Mouse (Mus musculus): ENCODE results near the gene Bcl9l. TPM values are rescaled to one million over a fixed set of nuclear protein-coding genes. Genes with fewer than 3 reads are reported as not detected.

Gene Bcl9l
- polyA plus RNA-seq, 1 experiment from 2014 or later = 2.0 TPM

- peaks cover 47% of the 10 kb centered on the region for H3K4me1 ChIP-seq (ENCODE audit: insufficient read depth)
- no peak for TF ChIP-seq EP300 (IDR thresholded peaks at IDR 0.05; ENCODE audit: low read depth)
- TF ChIP-seq CTCF (IDR thresholded peaks at IDR 0.05; ENCODE audit: low read depth) = peak; percentile 94
- H3K27ac ChIP-seq (ENCODE audit: low read depth) = peak overlapping the region; percentile 72
- H3K27me3 ChIP-seq (ENCODE audit: insufficient read depth, low read length) = peaks cover 12% of the 10 kb centered on the region; the same call in 1 of the 2 replicates
- H3K36me3 ChIP-seq (replicated peaks; ENCODE audit: insufficient read depth, low read length) = no peaks in the 10 kb centered on the region
- WGBS (ENCODE audit: insufficient replicate concordance) = under 1% methylated on average over 26 of the region's 26 CpGs
- DNase-seq (peak; percentile 78), ATAC-seq (peak; percentile 74)
- H3K9me3 ChIP-seq (ENCODE audit: low read length) = no peaks in the 10 kb centered on the region
- peak overlapping the region; percentile 87 for H3K4me2 ChIP-seq (ENCODE audit: low read depth, low read length)
- H3K4me3 ChIP-seq (ENCODE audit: low read depth, low read length) = peak overlapping the region; percentile 57
- H3K9ac ChIP-seq (replicated peaks) = no peak overlapping the region
Observed at GRCm38 (mm10) chr9:44479628-44480428, 2.8 kb upstream of the Bcl9l start.

- no peak overlapping the region for H3K9ac ChIP-seq (replicated peaks)
- peak overlapping the region; percentile 70 for H3K4me3 ChIP-seq (ENCODE audit: low read depth, low read length)
- TF ChIP-seq CTCF (IDR thresholded peaks at IDR 0.05; ENCODE audit: low read depth) = no peak
- TF ChIP-seq EP300 (IDR thresholded peaks at IDR 0.05; ENCODE audit: low read depth) = no peak
- no peaks in the 10 kb centered on the region for H3K9me3 ChIP-seq (ENCODE audit: low read length)
- peak overlapping the region; percentile 92 for H3K4me2 ChIP-seq (ENCODE audit: low read depth, low read length)
- peaks cover 12% of the 10 kb centered on the region; the same call in 1 of the 2 replicates for H3K27me3 ChIP-seq (ENCODE audit: insufficient read depth, low read length)
- H3K27ac ChIP-seq (ENCODE audit: low read depth) = 0 out of 2 replicates have a peak overlapping the region, but pooled peaks have one; percentile 80
- WGBS (ENCODE audit: insufficient replicate concordance) = 14% methylated on average over 3 of the region's 3 CpGs
- no peak for ATAC-seq
- no peaks in the 10 kb centered on the region for H3K36me3 ChIP-seq (replicated peaks; ENCODE audit: insufficient read depth, low read length)
- peaks cover 64% of the 10 kb centered on the region for H3K4me1 ChIP-seq (ENCODE audit: insufficient read depth)
- no peak for DNase-seq
Observed at GRCm38 (mm10) chr9:44482112-44482511, 513 bp upstream of the Bcl9l start.

- Histone ChIP-seq H3K4me2 (ENCODE audit: low read depth, low read length) (peak overlapping the region; percentile 92), H3K27ac (ENCODE audit: low read depth) (peak overlapping the region; percentile 80), H3K36me3 (replicated peaks; ENCODE audit: insufficient read depth, low read length) (no peaks in the 10 kb centered on the region), H3K4me1 (ENCODE audit: insufficient read depth) (peaks cover 61% of the 10 kb centered on the region), H3K27me3 (ENCODE audit: insufficient read depth, low read length) (peaks cover 12% of the 10 kb centered on the region; the same call in 1 of the 2 replicates), H3K9me3 (ENCODE audit: low read length) (no peaks in the 10 kb centered on the region), H3K9ac (replicated peaks) (peak overlapping the region; percentile 85), H3K4me3 (ENCODE audit: low read depth, low read length) (peak overlapping the region; percentile 70)
- under 1% methylated on average over 38 of the region's 39 CpGs for WGBS (ENCODE audit: insufficient replicate concordance)
- TF ChIP-seq CTCF (IDR thresholded peaks at IDR 0.05; ENCODE audit: low read depth) = no peak
- TF ChIP-seq EP300 (IDR thresholded peaks at IDR 0.05; ENCODE audit: low read depth) = no peak
- ATAC-seq (no peak), DNase-seq (no peak)
Observed at GRCm38 (mm10) chr9:44483041-44483509, 450 bp downstream of the Bcl9l start.

- H3K27ac ChIP-seq (ENCODE audit: low read depth) = peak overlapping the region; percentile 80
- under 1% methylated on average over 12 of the region's 12 CpGs for WGBS (ENCODE audit: insufficient replicate concordance)
- H3K4me3 ChIP-seq (ENCODE audit: low read depth, low read length) = peak overlapping the region; percentile 70
- no peaks in the 10 kb centered on the region for H3K36me3 ChIP-seq (replicated peaks; ENCODE audit: insufficient read depth, low read length)
- peak overlapping the region; percentile 92 for H3K4me2 ChIP-seq (ENCODE audit: low read depth, low read length)
- H3K9ac ChIP-seq (replicated peaks) = peak overlapping the region; percentile 85
- H3K4me1 ChIP-seq (ENCODE audit: insufficient read depth) = peaks cover 61% of the 10 kb centered on the region
- DNase-seq (peak; percentile 50), ATAC-seq (peak; percentile 20; the same call in 1 of the 2 replicates)
- TF ChIP-seq CTCF (IDR thresholded peaks at IDR 0.05; ENCODE audit: low read depth) (no peak), EP300 (IDR thresholded peaks at IDR 0.05; ENCODE audit: low read depth) (no peak)
- no peaks in the 10 kb centered on the region for H3K9me3 ChIP-seq (ENCODE audit: low read length)
- peaks cover 12% of the 10 kb centered on the region; the same call in 1 of the 2 replicates for H3K27me3 ChIP-seq (ENCODE audit: insufficient read depth, low read length)
Observed at GRCm38 (mm10) chr9:44483510-44484044, 952 bp downstream of the Bcl9l start.

DNA sequence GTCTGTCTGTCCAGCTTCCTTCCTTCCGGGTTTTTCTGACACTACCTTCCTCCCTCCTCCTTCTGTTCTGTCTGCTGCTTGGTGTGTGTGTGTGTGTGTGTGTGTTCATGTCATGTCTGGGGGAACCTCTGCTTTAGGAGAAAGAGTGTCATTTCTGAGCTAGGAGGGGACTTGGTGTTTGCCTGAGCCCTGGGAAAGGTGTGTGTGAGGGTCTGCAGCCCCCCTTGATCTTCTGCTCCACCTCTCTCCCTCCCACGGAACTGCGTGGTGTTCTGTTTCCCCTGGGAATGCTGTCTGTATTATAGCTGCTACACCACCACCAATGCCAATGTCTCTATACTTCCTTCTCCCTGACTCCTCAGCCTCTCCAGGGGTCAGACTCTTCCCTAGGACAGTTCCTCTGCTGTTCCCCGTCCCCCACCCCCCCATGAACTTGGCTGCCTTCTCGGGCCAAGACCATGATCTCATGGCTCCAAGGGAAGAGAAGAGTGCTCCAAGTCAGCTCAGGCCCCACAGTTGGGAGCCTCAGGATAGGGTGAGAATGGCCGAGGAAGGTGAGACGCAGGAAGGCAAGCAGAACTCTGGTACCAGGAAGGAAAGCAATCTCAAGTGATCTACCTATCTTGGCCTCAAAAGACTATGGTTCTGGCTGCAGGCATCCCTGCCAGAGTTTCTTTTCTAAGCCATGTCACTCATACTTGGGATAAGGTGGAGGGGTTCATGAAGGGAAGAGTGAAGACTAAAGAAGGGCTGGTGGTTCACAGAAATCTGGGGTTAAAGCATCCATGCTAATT, 1.9 kb downstream of the Bcl9l start:
- H3K27ac ChIP-seq (ENCODE audit: low read depth) = peak overlapping the region; percentile 80
- H3K4me1 ChIP-seq (ENCODE audit: insufficient read depth) = peaks cover 55% of the 10 kb centered on the region
- no peak for TF ChIP-seq CTCF (IDR thresholded peaks at IDR 0.05; ENCODE audit: low read depth)
- no peak for TF ChIP-seq EP300 (IDR thresholded peaks at IDR 0.05; ENCODE audit: low read depth)
- peak overlapping the region; percentile 92 for H3K4me2 ChIP-seq (ENCODE audit: low read depth, low read length)
- no peak for DNase-seq
- H3K9ac ChIP-seq (replicated peaks) = peak overlapping the region; percentile 85
- H3K4me3 ChIP-seq (ENCODE audit: low read depth, low read length) = peak overlapping the region; percentile 70
- 33% methylated on average over 7 of the region's 7 CpGs for WGBS (ENCODE audit: insufficient replicate concordance)
- no peak for ATAC-seq
- peaks cover 3% of the 10 kb centered on the region; the same call in 1 of the 2 replicates for H3K27me3 ChIP-seq (ENCODE audit: insufficient read depth, low read length)
- H3K36me3 ChIP-seq (replicated peaks; ENCODE audit: insufficient read depth, low read length) = no peaks in the 10 kb centered on the region
- H3K9me3 ChIP-seq (ENCODE audit: low read length) = no peaks in the 10 kb centered on the region
